Mouse (Mus musculus): ENCODE results near the gene Dek. TPM values are rescaled to one million over a fixed set of nuclear protein-coding genes. Genes with fewer than 3 reads are reported as not detected.

The Dek gene
- 251 and 254 TPM in 2 replicates for polyA plus RNA-seq (2016; fragmentation: Nextera tagmentation; extraction: Ambion mirVana)

DNA sequence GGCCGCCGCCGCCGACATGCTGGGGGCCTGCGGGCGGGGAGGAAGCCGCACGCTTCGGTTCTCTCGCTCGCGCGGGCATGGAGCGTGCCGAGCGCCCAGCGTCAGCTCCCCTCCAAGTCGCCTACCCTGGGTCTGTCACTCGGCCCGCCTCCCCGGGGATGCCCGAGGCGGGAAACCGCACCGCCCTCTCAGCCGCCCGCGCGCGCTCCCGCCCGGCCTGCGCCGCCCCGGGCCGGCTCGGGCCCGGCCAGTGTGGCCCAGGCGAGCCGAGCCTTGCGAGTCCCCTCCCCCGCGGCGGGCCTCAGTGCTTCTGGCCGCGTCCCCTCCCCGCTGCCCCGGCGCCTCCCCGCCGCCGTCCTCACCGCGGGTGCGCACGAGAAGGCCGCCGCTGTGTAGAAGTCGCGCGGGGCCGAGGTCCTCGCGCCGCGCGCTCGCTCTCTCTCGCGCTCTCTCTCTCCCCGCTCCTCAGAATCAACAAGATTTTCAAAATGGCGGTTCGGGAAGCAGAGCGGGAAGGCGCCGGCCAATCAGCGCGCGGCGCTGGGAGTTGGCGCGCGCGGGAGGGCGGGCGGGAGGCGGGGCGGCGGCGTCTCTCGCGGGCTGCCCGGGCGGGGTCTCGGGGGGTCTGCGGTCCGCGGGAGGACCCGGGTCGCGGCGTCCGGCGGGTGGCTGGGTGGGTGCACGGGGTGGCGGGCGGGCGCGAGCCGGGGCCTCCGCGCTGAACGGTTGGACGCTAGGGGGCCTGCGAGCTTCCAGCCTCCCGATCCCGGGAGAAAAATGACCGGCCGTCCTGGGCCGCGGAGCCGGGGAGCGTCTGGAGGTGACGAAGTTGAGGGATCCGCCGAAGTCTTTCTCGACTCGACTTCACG lies at the start of gene Dek:
Gene Dek, minus strand, starts transcription at position 491 of the 869 bp plus-strand sequence.
- Histone ChIP-seq H3K36me3 (0 out of 2 replicates have a peak, but pooled peaks cover 3% of the 10 kb centered on the region), H3K27ac (peak within 1 kb of the TSS; percentile 100), H3K4me1 (peaks cover 20% of the 10 kb centered on the region), H3K4me2 (replicated peaks) (peak within 1 kb of the TSS; percentile 80), H3K9ac (peak within 1 kb of the TSS; percentile 96), H3K4me3 (peak within 1 kb of the TSS; percentile 90), H3K27me3 (0 out of 2 replicates have a peak, but pooled peaks cover 5% of the 10 kb centered on the region), H3K9me3 (replicated peaks) (no peaks in the 10 kb centered on the region)
- WGBS = under 1% methylated on average over 89 of the region's 129 CpGs
- peak; percentile 94 for ATAC-seq (ENCODE audit: low FRiP score)

DNA sequence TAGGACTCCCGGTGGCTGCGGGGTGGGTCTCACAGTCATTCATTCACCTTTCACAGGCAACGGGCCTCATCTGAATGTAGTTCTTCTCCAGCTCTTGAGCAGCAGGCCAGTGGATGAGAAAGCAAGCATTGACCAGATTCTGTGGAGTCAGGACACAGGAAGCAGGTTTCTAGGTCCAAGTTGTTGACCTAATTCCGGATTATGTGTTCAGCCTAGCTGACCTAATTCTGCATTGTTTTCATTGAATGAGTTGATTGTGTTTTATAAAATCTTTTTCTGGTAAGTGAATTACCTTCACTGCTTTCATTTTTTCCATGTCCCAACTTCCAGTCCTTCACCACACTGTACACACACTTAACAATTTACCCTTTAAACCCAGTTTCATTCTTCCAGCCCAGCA lies 48.9 kb upstream of the Dek start:
- no peaks in the 10 kb centered on the region for H3K36me3 ChIP-seq

DNA sequence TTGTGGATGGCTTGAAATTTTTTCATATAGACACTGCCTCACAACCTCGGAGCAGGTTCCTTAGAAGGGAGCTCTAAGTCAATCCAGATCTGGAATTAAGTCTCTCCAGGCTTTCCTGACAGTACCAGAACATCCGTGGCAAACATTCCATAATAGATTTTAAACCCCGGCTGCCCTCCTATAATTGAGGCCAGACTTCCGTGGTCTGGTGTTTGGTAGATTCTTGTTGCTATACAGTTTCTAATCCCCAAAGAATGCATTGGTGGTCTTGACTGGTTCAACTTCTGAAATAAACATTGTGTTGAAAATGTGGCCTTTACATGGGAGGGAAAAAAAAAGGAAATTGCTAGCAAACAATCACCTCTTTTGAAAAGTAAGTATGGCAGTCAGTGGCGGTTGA lies 47.2 kb upstream of the Dek start:
- Histone ChIP-seq H3K4me3 (no peak overlapping the region), H3K27ac (no peak overlapping the region), H3K4me1 (0 out of 2 replicates have a peak, but pooled peaks cover 4% of the 10 kb centered on the region), H3K9me3 (replicated peaks) (no peaks in the 10 kb centered on the region), H3K27me3 (no peaks in the 10 kb centered on the region), H3K4me2 (replicated peaks) (no peak overlapping the region), H3K36me3 (no peaks in the 10 kb centered on the region), H3K9ac (no peak overlapping the region)
- WGBS = 70% methylated on average over 5 of the region's 5 CpGs
- ATAC-seq (ENCODE audit: low FRiP score) = no peak

More for the DNA sequence above, 48.9 kb upstream of the Dek start:
- H3K4me3 ChIP-seq = no peak overlapping the region
- H3K27me3 ChIP-seq = no peaks in the 10 kb centered on the region
- H3K9me3 ChIP-seq (replicated peaks) = no peaks in the 10 kb centered on the region
- no peak overlapping the region for H3K27ac ChIP-seq
- 69% methylated on average over 4 of the region's 4 CpGs for WGBS
- no peak for ATAC-seq (ENCODE audit: low FRiP score)
- no peaks in the 10 kb centered on the region for H3K4me1 ChIP-seq
- no peak overlapping the region for H3K9ac ChIP-seq
- no peak overlapping the region for H3K4me2 ChIP-seq (replicated peaks)

DNA sequence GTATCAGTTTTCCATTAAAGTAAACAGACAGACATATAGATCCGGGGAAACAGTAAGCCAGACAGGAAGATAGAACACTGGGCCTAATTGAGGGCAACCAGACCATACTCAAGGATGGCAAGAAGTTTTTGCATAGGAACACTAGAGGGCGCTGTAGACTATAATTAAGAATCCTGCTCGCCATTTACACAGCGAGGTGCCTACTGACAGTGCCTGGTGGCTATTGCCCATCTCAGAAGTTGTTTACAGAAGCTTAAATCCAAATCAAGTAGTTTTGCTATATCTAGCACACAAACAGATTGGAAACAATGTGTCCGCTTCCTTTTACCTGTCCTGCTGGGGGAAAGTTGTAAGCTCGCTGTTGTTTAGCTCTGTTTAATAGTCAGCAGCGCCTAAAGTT lies 46.4 kb upstream of the Dek start:
- H3K9me3 ChIP-seq (replicated peaks) = no peaks in the 10 kb centered on the region
- H3K9ac ChIP-seq = no peak overlapping the region
- WGBS = 30% methylated on average over 7 of the region's 7 CpGs
- H3K4me1 ChIP-seq = 0 out of 2 replicates have a peak, but pooled peaks cover 4% of the 10 kb centered on the region
- no peak overlapping the region for H3K4me2 ChIP-seq (replicated peaks)
- H3K27ac ChIP-seq = no peak overlapping the region
- ATAC-seq (ENCODE audit: low FRiP score) = peak; percentile 29; the same call in 1 of the 2 replicates
- no peaks in the 10 kb centered on the region for H3K36me3 ChIP-seq
- H3K27me3 ChIP-seq = no peaks in the 10 kb centered on the region
- H3K4me3 ChIP-seq = no peak overlapping the region

DNA sequence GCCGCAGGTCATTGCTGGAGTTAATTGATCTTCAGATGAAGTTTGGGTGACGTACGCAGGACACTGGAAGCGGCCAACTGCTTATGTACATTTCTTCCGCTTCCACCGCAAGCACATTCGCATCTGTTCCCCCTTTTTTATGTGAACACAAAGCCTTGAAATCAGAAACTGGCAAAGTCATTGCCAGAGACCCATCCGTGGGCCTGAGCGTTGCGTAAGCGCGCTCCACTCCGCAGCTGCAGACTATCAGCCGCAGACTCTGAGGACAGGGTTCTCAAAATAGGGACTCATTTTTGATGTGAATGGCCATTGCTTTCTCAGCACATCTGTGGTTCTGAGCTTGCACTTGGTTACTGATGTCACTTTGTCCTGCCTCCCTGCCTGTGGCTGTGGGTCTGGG lies 45.1 kb upstream of the Dek start:
- no peak overlapping the region for H3K9ac ChIP-seq
- no peak overlapping the region for H3K4me3 ChIP-seq
- H3K4me2 ChIP-seq (replicated peaks) = no peak overlapping the region
- 0 out of 2 replicates have a peak, but pooled peaks cover 4% of the 10 kb centered on the region for H3K4me1 ChIP-seq
- ATAC-seq (ENCODE audit: low FRiP score) = no peak
- no peaks in the 10 kb centered on the region for H3K27me3 ChIP-seq
- no peaks in the 10 kb centered on the region for H3K9me3 ChIP-seq (replicated peaks)
- 91% methylated on average over 14 of the region's 14 CpGs for WGBS
- no peak overlapping the region for H3K27ac ChIP-seq
- H3K36me3 ChIP-seq = no peaks in the 10 kb centered on the region

DNA sequence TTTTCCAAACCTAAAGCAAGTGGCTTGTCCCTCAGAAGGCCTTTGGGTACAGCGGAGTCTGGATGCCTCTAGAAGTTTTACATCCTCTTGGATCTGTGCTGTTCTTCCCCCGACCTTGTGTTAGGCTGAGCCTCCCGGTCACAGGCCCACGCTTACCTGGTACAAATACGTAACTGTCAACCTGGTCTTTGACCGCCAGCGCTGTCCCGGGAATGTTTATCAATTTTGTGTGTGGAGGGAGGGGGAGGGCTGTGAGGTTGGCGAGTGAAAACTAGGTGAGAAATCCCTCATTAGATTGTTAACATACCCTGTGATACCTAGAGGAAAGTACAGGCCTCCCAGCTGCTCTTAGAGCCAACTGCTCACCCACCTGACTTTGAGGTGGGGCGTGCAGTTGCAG lies 44.0 kb upstream of the Dek start:
- Histone ChIP-seq H3K4me3 (no peak overlapping the region), H3K27ac (no peak overlapping the region), H3K4me2 (replicated peaks) (no peak overlapping the region), H3K9me3 (replicated peaks) (no peaks in the 10 kb centered on the region), H3K27me3 (no peaks in the 10 kb centered on the region), H3K4me1 (0 out of 2 replicates have a peak, but pooled peaks cover 4% of the 10 kb centered on the region), H3K9ac (no peak overlapping the region), H3K36me3 (no peaks in the 10 kb centered on the region)
- WGBS = 93% methylated on average over 10 of the region's 10 CpGs
- ATAC-seq (ENCODE audit: low FRiP score) = no peak

DNA sequence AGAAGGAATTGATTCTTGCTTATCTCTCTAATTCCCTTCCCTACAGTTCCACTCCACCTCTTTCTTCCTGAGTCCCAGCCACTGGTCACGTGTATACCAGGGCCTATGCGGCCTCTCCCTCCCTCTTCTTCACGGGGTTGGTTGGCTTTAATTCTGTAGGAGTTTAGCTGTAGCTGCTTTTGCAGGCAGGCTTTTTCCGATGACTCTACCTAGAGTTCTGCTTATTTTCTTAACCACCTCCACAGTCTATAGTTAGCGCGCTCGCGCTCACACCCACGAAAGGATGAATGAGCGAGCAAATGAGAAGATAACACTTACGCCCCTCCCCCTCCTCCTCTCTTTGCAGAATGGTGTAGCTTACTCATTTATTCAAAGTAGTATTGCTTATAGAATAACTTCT lies 42.6 kb upstream of the Dek start:
- Histone ChIP-seq H3K4me2 (replicated peaks) (no peak overlapping the region), H3K9me3 (replicated peaks) (no peaks in the 10 kb centered on the region), H3K4me1 (0 out of 2 replicates have a peak, but pooled peaks cover 4% of the 10 kb centered on the region), H3K36me3 (no peaks in the 10 kb centered on the region), H3K9ac (no peak overlapping the region), H3K27ac (no peak overlapping the region), H3K4me3 (no peak overlapping the region), H3K27me3 (no peaks in the 10 kb centered on the region)
- WGBS = 72% methylated on average over 11 of the region's 11 CpGs
- ATAC-seq (ENCODE audit: low FRiP score) = no peak

DNA sequence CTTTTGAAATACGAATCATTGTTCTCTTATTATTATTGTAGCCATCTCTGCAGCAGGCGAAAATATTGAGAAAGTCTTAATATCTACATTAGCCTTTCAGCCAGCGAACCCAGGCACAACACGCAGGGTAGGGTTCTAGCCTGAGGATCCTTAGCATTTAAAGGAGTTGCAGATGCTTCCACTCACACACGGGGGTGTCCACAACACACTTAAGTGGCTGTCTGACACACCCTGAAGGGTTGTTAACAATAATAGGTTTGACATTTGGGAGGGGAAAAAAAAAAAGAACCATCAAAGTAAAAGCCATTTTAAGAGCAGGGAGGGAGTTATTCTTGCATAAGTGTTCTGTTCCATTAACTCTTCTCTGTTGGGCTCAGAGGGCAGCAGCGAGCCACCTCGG lies 40.4 kb upstream of the Dek start:
- Histone ChIP-seq H3K27ac (no peak overlapping the region), H3K9ac (no peak overlapping the region), H3K9me3 (replicated peaks) (no peaks in the 10 kb centered on the region), H3K4me3 (no peak overlapping the region), H3K27me3 (no peaks in the 10 kb centered on the region), H3K4me2 (replicated peaks) (no peak overlapping the region), H3K36me3 (no peaks in the 10 kb centered on the region), H3K4me1 (0 out of 2 replicates have a peak, but pooled peaks cover 4% of the 10 kb centered on the region)
- 85% methylated on average over 7 of the region's 7 CpGs for WGBS
- ATAC-seq (ENCODE audit: low FRiP score) = no peak

DNA sequence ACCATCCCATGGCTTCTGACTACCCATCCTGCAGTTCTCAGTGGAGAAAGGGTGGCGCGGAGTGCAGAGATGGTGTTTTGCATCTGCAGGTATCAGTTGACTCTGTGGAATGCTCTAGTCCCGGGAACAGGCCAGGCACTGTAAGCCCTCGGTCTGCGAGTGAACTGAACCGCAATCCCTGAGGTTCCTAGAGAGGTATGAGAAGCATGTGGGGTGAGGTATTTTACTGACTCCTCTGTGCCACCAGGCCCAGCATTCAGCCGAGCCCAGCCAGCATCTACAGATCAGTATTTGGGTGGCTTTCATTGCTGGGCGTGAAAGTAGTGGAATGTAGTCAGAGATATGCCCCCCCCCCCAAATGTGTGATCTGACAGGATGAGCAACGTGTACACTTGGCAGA lies 39.9 kb upstream of the Dek start:
- H3K9me3 ChIP-seq (replicated peaks) = no peaks in the 10 kb centered on the region
- no peak overlapping the region for H3K9ac ChIP-seq
- no peaks in the 10 kb centered on the region for H3K36me3 ChIP-seq
- no peak overlapping the region for H3K4me2 ChIP-seq (replicated peaks)
- 69% methylated on average over 9 of the region's 9 CpGs for WGBS
- no peak overlapping the region for H3K4me3 ChIP-seq
- H3K27me3 ChIP-seq = no peaks in the 10 kb centered on the region
- 0 out of 2 replicates have a peak, but pooled peaks cover 4% of the 10 kb centered on the region for H3K4me1 ChIP-seq
- H3K27ac ChIP-seq = no peak overlapping the region
- ATAC-seq (ENCODE audit: low FRiP score) = no peak

DNA sequence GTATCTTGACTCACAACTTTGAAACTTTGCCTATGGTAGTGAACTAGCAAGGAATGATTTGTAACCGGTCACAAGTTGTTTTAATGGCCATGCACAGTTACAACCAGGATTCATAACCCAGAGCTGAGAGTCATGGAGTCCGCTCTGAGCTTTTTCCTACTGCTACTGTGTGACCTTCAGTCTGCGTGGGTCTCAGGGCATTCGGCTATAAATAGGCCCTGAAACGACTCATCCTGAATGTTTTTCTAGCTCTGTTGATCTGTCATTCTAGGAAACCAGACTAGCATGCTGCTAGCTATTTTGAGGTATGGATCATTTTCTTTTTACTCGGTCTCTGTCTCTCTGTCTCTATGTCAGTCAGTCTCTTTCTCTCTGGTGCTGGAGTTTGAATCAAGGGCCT lies 36.8 kb upstream of the Dek start:
- Histone ChIP-seq H3K9ac (no peak overlapping the region), H3K27me3 (no peaks in the 10 kb centered on the region), H3K4me3 (no peak overlapping the region), H3K9me3 (replicated peaks) (peaks cover 4% of the 10 kb centered on the region; the same call in 1 of the 2 replicates), H3K4me1 (no peaks in the 10 kb centered on the region), H3K36me3 (no peaks in the 10 kb centered on the region), H3K27ac (no peak overlapping the region), H3K4me2 (replicated peaks) (no peak overlapping the region)
- WGBS = 83% methylated on average over 6 of the region's 6 CpGs
- no peak for ATAC-seq (ENCODE audit: low FRiP score)

DNA sequence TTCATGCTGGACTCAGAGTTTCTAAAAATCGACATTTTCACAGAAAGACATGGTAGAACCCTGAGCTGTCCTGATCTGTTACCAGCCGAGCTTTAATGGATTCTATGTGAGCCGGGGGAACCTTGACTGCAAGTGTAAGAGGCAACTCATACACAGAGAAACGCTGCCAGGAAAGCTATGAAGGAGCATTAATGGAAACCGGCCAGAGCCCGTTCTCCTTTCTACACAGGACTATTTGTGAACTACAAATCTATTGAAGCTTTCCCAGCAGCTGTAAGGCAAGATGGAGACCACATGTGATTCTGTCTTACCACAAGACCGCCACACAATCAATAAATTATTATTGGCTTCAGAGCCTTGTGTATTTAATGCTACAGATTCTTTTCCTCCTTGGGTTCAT lies 29.7 kb upstream of the Dek start:
- no peak overlapping the region for H3K27ac ChIP-seq
- no peaks in the 10 kb centered on the region for H3K27me3 ChIP-seq
- no peak for ATAC-seq (ENCODE audit: low FRiP score)
- no peaks in the 10 kb centered on the region for H3K4me1 ChIP-seq
- H3K9ac ChIP-seq = no peak overlapping the region
- no peaks in the 10 kb centered on the region for H3K36me3 ChIP-seq
- 90% methylated on average over 7 of the region's 7 CpGs for WGBS
- H3K4me2 ChIP-seq (replicated peaks) = no peak overlapping the region
- H3K4me3 ChIP-seq = no peak overlapping the region
- peaks cover 4% of the 10 kb centered on the region; the same call in 1 of the 2 replicates for H3K9me3 ChIP-seq (replicated peaks)

DNA sequence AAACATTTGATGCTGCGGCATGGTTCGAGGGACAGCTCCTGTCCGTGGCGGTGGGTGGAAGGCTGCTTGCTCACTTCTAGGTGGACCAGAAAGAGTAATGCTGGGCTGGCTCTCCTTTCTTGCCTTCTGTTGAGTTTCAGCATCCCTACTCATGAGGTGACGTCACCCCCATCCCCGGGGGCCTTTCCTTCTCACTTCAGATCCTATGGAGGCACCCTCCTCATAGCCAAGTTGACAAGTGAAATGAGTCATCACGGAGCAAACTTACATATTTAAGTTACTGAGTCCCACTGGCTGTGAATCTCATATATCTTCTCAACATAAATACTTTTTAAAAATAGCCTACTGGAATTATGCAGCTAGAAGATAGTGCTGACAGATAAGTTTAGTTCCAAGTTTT lies 28.8 kb upstream of the Dek start:
- H3K27ac ChIP-seq = no peak overlapping the region
- WGBS = 88% methylated on average over 7 of the region's 7 CpGs
- H3K36me3 ChIP-seq = no peaks in the 10 kb centered on the region
- no peak overlapping the region for H3K9ac ChIP-seq
- H3K4me2 ChIP-seq (replicated peaks) = no peak overlapping the region
- H3K9me3 ChIP-seq (replicated peaks) = peaks cover 4% of the 10 kb centered on the region; the same call in 1 of the 2 replicates
- H3K27me3 ChIP-seq = no peaks in the 10 kb centered on the region
- H3K4me3 ChIP-seq = no peak overlapping the region
- ATAC-seq (ENCODE audit: low FRiP score) = no peak
- no peaks in the 10 kb centered on the region for H3K4me1 ChIP-seq

DNA sequence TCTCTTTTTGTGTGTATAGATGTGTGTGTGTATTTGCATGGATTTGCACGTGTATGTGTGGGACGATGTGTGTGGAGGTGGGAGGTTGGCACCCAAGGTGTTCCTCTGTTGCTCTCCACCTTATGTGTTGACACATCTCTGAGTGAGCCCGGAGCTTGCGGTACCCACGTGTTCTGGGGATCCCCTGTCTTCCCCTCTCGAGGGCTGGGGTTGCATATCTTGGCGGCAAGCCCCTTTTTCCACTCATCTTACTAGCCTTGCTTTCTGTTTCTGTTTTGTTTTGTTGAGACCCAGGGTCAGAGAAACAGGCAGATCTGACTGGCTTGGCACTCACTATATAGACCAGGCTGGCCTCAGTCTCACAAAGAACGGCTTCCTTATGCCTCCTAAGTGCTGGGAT lies 27.1 kb upstream of the Dek start:
- Histone ChIP-seq H3K4me3 (no peak overlapping the region), H3K36me3 (no peaks in the 10 kb centered on the region), H3K27ac (no peak overlapping the region), H3K27me3 (no peaks in the 10 kb centered on the region), H3K9me3 (replicated peaks) (no peaks in the 10 kb centered on the region), H3K9ac (no peak overlapping the region), H3K4me2 (replicated peaks) (no peak overlapping the region), H3K4me1 (no peaks in the 10 kb centered on the region)
- no peak for ATAC-seq (ENCODE audit: low FRiP score)
- 89% methylated on average over 8 of the region's 8 CpGs for WGBS

Measured in hindbrain, embryonic 12.5 days (tissue).